Mouse (Mus musculus): Measurements from ENCODE around the gene Adipor2. TPM values are rescaled to one million over a fixed set of nuclear protein-coding genes. Genes with fewer than 3 reads are reported as not detected.

Gene Adipor2
- total RNA-seq, 2 experiments from 2014 or later = 64.4 to 71.4 TPM

DNA sequence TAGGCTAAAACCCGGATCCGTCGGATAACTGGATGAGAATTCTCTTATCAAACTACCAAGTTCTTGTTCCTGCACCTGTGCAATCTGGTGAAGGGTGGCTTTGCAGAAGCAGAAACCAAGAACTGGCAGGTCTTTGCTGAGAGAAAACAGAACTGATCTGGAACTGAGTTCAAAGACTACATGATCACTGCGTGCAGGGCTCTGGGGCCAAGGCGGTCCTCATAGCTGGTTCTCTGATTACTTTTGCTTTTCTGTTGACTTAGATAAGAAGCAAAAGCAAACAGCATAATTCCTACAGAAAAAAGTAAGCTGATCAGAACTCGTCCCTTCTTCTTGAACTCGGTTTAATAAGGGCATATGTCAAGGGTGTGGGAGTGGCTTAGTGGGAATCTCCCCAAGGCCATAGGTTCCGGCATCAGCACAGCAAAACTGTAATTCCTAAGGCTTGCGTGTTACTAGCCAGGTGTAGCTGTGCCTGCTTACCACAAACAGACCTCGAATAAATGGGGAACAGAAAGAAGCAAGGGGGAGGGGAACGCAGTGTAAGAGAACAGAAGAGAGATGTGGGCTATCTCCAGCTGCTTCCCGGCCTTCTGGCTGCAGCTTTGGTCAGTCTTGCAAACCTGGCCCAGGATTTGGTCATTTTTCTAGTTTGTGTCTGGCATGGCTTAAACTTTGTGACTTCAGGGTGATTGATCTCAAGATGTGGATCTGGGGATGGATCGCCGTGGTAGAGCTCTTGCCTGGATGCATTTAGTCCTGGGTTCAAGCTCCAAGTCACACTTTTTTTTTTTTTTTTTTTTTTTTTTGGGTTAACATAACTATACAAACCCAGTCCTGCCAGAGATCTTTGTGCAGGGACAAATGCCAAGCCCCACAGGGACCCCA lies 21.8 kb downstream of the Adipor2 start:
- ATAC-seq (replicated peaks; ENCODE audit: poor library complexity) = peak; percentile 73

DNA sequence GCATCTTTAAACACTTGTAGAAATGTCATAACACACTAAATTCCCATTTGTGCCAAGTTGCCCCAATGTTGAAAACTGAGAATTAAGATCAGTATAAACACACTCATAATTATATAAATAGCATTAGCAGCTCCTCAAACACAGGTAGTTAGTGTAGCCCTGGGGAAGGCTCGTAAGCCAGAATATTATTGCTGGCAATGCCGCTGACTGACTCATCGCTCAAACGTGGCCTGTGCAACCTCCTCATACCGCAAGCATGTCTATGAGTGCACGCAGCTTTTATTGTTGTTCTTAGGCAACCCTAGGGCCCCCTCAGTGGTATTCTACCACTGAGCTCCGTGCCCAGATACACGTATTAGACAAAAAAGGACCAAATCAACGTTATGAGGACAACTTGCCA lies 24.7 kb downstream of the Adipor2 start:
- no peak for ATAC-seq (replicated peaks; ENCODE audit: poor library complexity)

DNA sequence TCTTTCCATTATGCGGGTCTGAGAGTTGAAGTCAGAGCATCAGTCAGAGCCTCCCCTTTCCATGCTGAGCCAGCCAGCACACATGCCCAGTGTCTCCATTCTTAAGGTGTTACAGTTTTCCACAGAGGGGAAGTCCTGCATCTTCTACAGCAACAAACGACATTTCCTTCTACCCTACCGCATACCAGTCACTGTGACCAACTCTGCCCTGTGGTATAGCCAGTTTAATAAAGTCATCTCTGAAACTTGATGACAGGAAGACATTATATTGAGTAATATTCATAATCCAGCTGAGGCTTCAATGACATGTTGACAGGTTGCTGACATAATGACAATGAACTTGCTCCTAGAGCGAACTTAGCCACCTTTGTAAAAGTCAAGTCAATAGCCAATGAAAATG lies 26.8 kb downstream of the Adipor2 start:
- ATAC-seq (replicated peaks; ENCODE audit: poor library complexity) = peak; percentile 30

DNA sequence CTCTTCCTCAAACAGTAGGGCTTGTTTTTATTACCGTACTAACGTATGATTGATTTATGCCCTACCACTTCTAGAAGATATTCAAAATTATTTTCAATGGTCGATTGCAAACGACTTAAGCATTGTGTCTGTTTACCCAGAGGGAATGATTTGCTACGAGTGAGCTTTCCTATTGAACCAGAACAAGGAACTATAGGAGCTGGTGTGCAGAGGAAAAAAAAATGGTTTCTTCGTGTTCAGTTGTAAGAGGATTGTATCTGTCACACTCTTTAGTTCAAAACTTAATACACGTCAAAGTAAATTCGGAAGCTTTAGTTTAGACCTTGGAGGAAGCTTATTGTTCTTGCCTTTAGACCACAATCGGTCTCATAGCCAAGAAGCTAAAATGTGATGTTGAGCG lies 28.4 kb downstream of the Adipor2 start:
- 0 out of 2 replicates have a peak, but pooled peaks have one; percentile 4 for ATAC-seq (replicated peaks; ENCODE audit: poor library complexity)

DNA sequence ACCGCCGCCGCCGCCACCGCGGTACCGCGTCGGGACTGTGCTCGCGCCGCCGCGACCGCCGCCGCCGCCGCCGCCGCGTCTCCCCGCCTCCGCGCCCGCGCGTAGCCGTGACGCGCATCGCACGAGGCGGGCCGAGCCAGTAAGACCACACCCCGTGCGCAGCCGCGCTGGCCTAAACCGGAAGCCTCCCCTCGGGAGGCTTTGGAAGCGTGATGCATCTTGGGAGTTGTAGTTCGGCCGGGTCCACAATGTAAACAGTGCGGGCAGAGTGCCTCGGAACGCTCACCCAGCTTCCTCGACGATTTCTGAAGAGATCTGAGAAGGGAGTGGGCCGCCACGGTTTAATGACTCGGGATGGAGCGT lies 28.9 kb downstream of the Adipor2 start:
- ATAC-seq (replicated peaks; ENCODE audit: poor library complexity) = peak; percentile 94

DNA sequence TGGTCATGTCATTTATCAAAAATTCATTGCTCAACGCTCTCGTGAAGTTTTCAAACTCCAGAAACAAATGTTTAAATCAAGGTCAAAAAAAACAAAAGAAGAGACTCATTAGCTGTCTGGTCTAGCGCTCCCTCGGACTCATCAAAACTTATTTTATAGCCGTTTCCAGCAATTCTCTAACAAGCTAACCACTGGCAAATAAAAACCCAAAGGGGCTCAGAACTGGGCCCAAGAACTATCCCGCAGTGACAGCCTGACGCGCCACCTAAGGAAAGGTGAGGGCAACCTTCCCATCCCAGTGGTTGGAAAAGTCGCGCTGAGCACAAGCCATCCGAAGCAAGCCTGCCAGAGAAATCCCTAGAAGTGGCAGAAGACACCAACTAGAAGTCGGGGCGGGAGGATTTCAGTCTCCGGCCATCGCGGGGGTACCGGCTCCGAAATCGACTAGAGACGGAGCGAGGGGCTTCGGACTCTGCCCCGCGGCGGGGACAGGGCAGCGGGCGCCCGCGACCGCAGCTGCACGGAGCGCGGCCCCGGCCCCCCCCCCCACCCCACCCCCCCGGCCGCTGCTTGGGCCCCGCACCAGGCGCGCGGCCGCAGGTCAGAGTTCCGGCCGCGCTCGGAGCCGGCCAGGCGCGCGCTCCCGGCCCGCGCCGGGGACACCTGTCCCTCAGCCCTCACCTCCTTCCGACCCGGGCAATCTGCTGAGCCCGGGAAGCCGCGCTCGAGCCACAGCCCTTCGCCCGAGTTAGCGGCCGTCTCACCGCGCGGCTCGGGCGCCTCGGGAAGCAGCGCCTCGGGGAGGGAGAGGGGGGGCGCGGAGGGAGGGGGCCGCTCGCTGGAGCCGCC lies 29.5 kb downstream of the Adipor2 start:
- ATAC-seq (replicated peaks; ENCODE audit: poor library complexity) = peak; percentile 8

DNA sequence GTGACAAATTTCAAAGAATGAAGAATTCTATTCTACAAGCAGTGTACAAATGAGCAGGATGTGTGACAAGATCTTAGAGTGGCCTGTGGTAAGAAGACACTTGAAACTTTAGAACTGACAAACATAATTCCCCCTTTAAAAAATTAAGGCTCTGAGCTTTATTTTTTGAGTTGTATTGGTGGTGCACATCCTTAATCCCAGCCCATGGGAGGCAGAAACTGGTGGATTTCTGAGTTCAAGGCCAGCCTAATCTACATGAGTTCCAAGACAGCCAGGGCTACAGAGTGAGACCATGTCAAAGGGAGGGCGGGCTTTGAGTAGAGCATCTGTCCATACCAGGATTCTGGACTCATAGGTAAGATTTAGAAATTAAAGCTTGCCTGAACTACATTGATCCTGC lies 30.7 kb downstream of the Adipor2 start:
- ATAC-seq (replicated peaks; ENCODE audit: poor library complexity) = no peak

DNA sequence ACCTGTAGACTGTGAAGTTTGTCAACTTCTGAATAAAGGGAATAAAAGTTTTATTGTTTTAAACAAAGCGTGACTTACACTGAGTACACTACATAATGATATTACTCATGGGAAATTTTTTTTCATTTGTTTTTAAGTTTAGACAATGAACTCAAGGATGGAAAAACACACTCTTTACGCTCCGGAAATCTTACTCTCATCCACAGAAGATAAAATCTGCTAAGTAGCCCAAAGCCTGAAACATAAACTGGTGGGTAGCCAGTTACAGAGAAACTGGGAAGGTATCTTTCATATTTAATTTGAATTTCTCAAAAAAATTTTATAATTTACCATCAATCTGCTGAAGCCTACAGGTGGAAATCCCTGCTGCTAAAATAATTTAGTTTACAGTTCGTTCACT lies 31.1 kb downstream of the Adipor2 start:
- ATAC-seq (replicated peaks; ENCODE audit: poor library complexity) = no peak

DNA sequence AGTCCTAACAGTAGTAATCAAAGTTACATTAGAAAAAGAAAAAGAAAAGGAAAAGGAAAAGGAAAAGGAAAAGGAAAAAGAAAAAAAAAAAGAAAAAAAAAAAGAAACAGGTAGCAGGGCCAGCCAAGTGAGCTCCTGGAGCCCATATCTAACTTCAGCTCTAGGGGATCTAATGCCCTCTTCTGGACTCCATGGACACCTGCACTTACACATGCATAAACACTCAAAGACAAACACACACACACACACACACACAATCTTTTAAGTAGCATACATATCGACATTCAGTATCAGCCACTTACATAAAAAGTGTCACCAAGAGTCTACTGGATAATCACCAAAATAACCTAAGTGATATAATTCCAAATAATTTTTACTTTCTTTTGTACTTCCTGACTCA lies 31.8 kb downstream of the Adipor2 start:
- peak; percentile 30; the same call in 1 of the 2 replicates for ATAC-seq (replicated peaks; ENCODE audit: poor library complexity)

DNA sequence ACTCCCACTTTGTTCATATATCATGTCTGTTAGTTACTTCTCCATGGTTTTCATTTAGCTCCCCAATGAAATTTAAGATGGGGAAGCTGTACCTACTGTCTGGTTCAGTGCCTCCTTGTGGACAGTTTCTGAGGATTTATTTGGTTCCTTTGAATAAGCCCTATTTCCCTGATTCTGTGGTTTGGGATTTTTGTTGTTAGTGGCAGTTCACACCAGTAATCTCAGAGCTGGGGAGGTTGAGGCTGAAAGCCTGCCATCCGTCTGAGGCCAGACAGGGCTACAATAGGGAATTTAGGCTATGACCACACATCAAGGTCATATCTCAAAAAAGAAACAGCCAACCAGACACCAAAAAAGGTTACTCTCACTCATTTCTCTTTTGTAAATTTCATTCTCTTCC lies 38.9 kb downstream of the Adipor2 start:
- no peak for ATAC-seq (replicated peaks; ENCODE audit: poor library complexity)

DNA sequence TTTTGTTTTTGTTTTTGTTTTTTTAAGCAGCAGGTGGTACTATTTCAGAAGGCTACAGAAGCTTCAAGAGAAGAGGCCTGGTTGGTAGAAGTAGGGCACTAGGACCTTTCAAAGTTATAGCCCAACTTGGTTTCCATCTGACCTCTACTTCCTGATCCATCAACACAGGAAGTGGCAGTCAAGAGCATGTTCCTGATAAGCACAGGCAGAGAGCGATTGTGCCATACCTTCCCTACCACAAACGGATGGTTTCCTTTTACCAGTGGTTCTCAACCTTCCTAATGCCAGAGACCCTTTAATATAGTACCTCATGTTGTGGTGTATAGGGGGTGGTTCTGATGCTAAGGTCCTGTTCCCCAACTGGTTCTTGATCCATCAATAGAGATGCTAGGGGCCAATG lies 39.9 kb downstream of the Adipor2 start:
- ATAC-seq (replicated peaks; ENCODE audit: poor library complexity) = peak; percentile 89

DNA sequence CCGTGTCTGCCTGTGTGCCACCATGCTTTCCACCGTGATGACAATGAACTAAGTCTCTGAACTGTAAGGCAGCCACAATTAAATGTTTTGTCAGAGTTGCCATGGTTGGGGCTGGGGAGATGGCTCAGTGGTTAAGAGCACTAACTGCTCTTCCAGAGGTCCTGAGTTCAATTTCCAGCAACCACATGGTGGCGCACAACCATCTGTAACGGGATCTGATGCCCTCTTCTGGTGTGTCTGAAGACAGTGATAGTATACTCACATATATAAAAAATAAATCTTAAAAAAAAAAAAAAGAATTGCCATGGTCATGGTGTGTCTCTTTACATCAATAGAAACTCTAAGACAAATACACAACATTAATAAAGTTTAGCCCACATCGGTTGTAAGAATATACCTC lies 42.5 kb downstream of the Adipor2 start:
- no peak for ATAC-seq (replicated peaks; ENCODE audit: poor library complexity)

DNA sequence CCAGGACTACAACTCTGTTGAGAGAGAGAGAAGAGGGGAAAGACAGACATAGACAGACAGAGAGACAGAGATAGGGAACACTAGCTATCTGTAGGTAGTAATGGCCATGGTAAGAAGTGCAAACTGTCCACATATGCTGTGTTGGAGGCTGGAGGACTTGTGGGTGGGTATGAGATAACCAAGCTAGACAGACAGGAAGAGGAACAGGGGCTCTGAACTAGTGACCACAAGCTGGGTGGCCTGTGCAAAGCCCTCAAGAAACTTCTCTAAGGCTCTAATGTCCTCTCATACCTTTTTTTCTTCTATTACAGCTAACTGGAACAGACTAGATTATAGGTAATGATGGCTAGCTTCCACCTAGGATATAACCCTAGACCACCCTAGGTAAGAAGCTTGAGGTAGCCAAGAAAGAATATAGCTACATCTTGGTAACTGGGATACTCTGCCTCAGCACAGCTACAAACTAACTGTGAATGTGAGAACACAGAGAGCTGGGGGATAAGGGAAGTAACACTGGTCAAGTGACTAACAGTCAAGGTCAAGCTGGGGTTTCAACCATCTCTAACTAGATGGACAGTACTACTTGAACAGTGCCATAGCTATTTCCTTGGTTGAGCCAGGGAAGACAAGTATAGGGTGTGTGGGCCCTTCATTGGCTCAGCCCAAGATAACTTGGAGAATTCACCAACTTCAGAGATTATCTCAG lies 44.4 kb downstream of the Adipor2 start:
- peak; percentile 40 for ATAC-seq (replicated peaks; ENCODE audit: poor library complexity)

DNA sequence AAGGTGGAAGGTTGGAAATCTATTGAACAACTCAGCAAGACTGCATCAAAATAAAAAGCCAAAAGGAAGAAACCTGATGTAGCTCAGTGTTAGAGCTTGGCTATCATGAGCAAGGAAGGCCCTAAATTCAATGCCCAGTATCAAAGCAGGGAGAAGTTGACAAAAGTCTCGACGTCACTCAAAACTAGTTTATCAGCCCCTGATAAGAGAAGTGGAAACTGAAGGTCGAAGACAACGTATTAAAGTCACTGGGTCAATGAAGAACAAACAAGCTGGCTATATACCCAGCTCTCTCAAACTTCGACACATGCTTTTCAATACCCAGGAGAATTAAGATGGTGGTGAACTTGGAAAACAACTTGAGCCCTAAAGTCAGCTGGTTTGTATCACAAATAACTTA lies 45.3 kb downstream of the Adipor2 start:
- no peak for ATAC-seq (replicated peaks; ENCODE audit: poor library complexity)

DNA sequence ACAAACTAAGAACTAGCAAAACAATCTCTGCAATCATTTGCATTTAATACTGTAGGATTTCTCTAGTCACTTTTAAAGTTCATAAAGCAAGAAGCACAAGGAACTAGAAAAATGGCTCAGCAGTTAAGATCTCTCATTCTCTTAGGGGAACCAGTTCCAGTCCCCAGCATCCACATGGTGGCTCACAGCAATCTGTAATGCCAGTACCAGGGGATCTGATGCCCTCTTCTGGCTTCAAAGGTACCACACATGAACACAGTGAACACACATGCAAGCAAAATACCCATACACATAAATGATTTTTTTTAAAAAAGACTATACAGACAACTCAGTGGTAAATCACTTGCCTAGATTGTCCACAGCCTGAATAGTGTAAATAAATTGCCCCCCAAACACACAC lies 45.9 kb downstream of the Adipor2 start:
- peak; percentile 43; the same call in 1 of the 2 replicates for ATAC-seq (replicated peaks; ENCODE audit: poor library complexity)

DNA sequence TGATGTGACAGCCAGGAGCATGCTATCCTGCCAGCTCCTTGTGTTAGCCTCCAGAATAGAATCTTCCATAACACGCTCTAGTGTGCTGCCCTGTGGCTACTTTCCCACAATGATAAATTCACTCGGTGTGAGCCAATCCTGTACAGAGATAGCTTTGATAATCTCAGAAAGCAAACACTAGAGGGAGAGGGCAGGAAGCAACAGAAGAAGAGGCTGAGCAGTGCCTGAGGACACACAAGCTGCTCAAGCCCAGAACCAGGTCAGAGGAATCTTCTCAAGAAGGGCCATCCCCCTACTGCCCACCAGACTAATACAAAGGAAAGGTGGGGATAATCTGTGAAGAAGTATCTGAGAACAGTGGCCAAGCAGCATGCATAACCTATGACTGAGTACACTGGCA lies 50.1 kb downstream of the Adipor2 start:
- ATAC-seq (replicated peaks; ENCODE audit: poor library complexity) = peak; percentile 51; the same call in 1 of the 2 replicates

DNA sequence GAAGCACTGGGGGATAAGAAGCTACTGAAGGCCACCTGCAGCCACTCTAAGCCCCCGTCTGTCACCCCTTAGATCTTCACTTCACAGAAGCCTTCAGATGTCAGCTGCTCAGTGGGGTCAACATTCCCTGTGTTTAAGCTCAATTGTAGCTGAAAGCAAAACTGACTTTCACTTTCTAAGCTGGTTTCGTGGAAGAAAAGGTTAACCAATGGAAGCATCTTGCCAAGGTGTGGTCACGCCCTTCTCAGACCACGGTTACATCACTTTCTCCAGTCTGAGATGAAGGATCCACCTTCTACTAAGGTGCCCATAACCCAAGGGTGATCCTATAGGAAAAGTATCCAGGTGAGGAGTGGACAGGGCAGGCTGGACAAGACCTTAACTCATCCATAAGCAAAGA lies 50.7 kb downstream of the Adipor2 start:
- peak; percentile 54 for ATAC-seq (replicated peaks; ENCODE audit: poor library complexity)

DNA sequence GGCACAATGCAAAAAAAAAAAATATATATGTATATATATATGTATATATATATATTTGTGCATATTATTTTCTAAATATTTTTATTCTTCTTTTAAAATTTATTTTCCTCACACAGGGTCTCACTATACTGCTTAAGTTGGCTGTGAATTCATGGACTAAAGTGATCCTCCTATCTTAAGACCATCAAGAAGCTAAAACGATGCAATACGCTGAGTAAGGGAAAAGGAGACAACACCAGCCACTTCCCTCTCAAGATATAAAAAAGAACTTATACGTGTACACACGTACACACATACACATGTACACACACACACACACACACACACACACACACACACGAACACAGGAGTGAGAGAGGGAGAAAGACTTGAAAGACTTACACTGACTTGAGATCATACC lies 53.9 kb downstream of the Adipor2 start:
- ATAC-seq (replicated peaks; ENCODE audit: poor library complexity) = no peak

DNA sequence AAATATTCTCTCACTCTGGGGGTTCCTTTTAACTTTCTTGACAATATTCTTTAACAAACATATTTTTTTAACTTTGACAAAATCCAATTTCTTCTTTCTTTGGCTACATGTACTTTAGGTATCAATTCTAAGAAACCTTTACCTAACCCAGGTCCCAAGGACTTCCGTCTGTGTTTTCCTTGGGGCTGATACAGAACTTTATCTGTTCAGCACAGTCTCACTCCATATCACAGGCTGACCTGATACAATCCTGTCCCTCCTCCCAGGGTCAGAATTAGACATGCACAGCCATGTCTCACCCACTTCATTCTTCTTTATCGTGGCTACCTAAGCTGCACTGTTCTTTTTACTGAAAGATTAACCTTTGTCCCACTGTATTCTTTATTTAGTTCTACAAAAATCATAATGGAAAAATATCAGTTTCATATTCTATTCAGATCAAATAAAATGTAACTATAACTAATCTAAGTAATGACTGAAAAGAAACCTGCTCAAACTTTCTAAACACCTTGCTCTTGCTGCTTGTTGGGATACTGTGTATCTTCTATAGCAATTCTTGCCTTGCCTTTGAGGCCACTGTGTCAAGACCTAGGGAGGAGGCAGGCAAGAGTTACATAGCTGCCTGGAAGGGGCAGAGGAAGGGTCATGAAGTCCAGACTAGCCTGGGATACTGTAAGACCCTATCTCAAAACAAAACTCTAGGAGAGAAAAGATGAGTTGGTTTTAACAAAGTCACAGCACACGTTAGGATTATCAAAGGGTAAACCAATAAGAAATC lies 56.4 kb downstream of the Adipor2 start:
- peak; percentile 79 for ATAC-seq (replicated peaks; ENCODE audit: poor library complexity)

DNA sequence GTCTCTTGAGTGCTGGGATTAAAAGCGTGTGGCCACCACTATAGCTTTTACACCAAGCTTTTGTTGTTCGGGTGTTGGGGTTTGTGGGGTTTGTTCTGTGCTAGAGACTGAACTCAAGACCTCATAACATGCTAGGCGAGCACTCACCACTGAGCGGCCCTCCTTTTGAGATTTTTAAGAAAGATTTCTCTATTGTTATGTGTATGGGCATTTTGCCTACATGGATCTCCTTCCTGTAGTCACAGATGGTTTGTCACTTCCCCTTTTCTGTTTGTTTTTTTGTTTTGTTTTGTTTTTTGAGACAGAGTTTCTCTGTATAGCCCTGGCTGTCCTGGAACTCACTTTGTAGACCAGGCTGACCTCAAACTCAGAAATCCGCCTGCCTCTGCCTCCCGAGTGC lies 57.3 kb downstream of the Adipor2 start:
- peak; percentile 51 for ATAC-seq (replicated peaks; ENCODE audit: poor library complexity)
